Mouse (Mus musculus): ENCODE measurements around the gene AC141477.1. TPM values are rescaled to one million over a fixed set of nuclear protein-coding genes. Genes with fewer than 3 reads are reported as not detected.
A peak's percentile ranks its signal among the peaks of the same experiment; 100 is the strongest.

The AC141477.1 gene
- polyA plus RNA-seq, 1 experiment from 2014 or later = not detected

GRCm38 (mm10) chr10:76462312-76462711 lies 22.1 kb upstream of the AC141477.1 start:
- H3K27me3 ChIP-seq (ENCODE audit: control insufficient read depth, insufficient read depth, low read length) = no peaks in the 10 kb centered on the region
- no peak overlapping the region for H3K27ac ChIP-seq (ENCODE audit: low read depth, low read length)
- H3K4me1 ChIP-seq (ENCODE audit: control insufficient read depth, insufficient read depth, low read length) = no peaks in the 10 kb centered on the region
- no peak overlapping the region for H3K4me2 ChIP-seq
- no peak overlapping the region for H3K9ac ChIP-seq (ENCODE audit: low read length)
- 96% methylated on average over 7 of the region's 7 CpGs for WGBS
- no peak overlapping the region for H3K4me3 ChIP-seq (ENCODE audit: low read depth, low read length)
- no peak for ATAC-seq (ENCODE audit: low FRiP score)
- no peak for DNase-seq (ENCODE audit: low spot score, missing footprints)
- no peaks in the 10 kb centered on the region; the same call in 1 of the 2 replicates for H3K9me3 ChIP-seq (ENCODE audit: control insufficient read depth, low read length)
- H3K36me3 ChIP-seq (ENCODE audit: control insufficient read depth, insufficient read depth, low read length) = no peaks in the 10 kb centered on the region

GRCm38 (mm10) chr10:76461255-76461654 lies 21.0 kb upstream of the AC141477.1 start:
- no peaks in the 10 kb centered on the region for H3K36me3 ChIP-seq (ENCODE audit: control insufficient read depth, insufficient read depth, low read length)
- H3K9me3 ChIP-seq (ENCODE audit: control insufficient read depth, low read length) = no peaks in the 10 kb centered on the region; the same call in 1 of the 2 replicates
- H3K4me2 ChIP-seq = no peak overlapping the region
- DNase-seq (ENCODE audit: low spot score, missing footprints) (no peak), ATAC-seq (ENCODE audit: low FRiP score) (no peak)
- H3K27me3 ChIP-seq (ENCODE audit: control insufficient read depth, insufficient read depth, low read length) = no peaks in the 10 kb centered on the region
- no peaks in the 10 kb centered on the region for H3K4me1 ChIP-seq (ENCODE audit: control insufficient read depth, insufficient read depth, low read length)
- no peak overlapping the region for H3K4me3 ChIP-seq (ENCODE audit: low read depth, low read length)
- WGBS = 88% methylated on average over 1 of the region's 1 CpGs
- no peak overlapping the region for H3K27ac ChIP-seq (ENCODE audit: low read depth, low read length)
- no peak overlapping the region for H3K9ac ChIP-seq (ENCODE audit: low read length)

GRCm38 (mm10) chr10:76455289-76455688 lies 15.0 kb upstream of the AC141477.1 start:
- 51% methylated on average over 5 of the region's 5 CpGs for WGBS
- H3K9me3 ChIP-seq (ENCODE audit: control insufficient read depth, low read length) = no peaks in the 10 kb centered on the region; the same call in 1 of the 2 replicates
- ATAC-seq (ENCODE audit: low FRiP score) = no peak

GRCm38 (mm10) chr10:76448851-76449250 lies 8.6 kb upstream of the AC141477.1 start, which contains the start of gene 2610028H24Rik:
2610028H24Rik (plus strand) TSS chr10:76449081.
- Histone ChIP-seq H3K4me1 (ENCODE audit: control insufficient read depth, insufficient read depth, low read length) (no peaks in the 10 kb centered on the region), H3K27me3 (ENCODE audit: control insufficient read depth, insufficient read depth, low read length) (no peaks in the 10 kb centered on the region), H3K36me3 (ENCODE audit: control insufficient read depth, insufficient read depth, low read length) (no peaks in the 10 kb centered on the region), H3K9ac (ENCODE audit: low read length) (no peak within 1 kb of the TSS), H3K4me3 (ENCODE audit: low read depth, low read length) (no peak within 1 kb of the TSS), H3K27ac (ENCODE audit: low read depth, low read length) (no peak within 1 kb of the TSS), H3K4me2 (no peak within 1 kb of the TSS), H3K9me3 (ENCODE audit: control insufficient read depth, low read length) (no peaks in the 10 kb centered on the region)
- no peak for ATAC-seq (ENCODE audit: low FRiP score)
- 57% methylated on average over 5 of the region's 5 CpGs for WGBS
- no peak for DNase-seq (ENCODE audit: low spot score, missing footprints)

More at GRCm38 (mm10) chr10:76455289-76455688, 15.0 kb upstream of the AC141477.1 start:
- Histone ChIP-seq H3K4me2 (no peak overlapping the region), H3K36me3 (ENCODE audit: control insufficient read depth, insufficient read depth, low read length) (no peaks in the 10 kb centered on the region), H3K27ac (ENCODE audit: low read depth, low read length) (no peak overlapping the region), H3K4me3 (ENCODE audit: low read depth, low read length) (no peak overlapping the region), H3K27me3 (ENCODE audit: control insufficient read depth, insufficient read depth, low read length) (no peaks in the 10 kb centered on the region), H3K4me1 (ENCODE audit: control insufficient read depth, insufficient read depth, low read length) (no peaks in the 10 kb centered on the region), H3K9ac (ENCODE audit: low read length) (no peak overlapping the region)
- DNase-seq (ENCODE audit: low spot score, missing footprints) = peak; percentile 90

GRCm38 (mm10) chr10:76447406-76448229 lies 7.4 kb upstream of the AC141477.1 start:
- no peak for ATAC-seq (ENCODE audit: low FRiP score)
- WGBS = 87% methylated on average over 15 of the region's 15 CpGs
- Histone ChIP-seq H3K9me3 (ENCODE audit: control insufficient read depth, low read length) (no peaks in the 10 kb centered on the region), H3K4me1 (ENCODE audit: control insufficient read depth, insufficient read depth, low read length) (no peaks in the 10 kb centered on the region), H3K36me3 (ENCODE audit: control insufficient read depth, insufficient read depth, low read length) (no peaks in the 10 kb centered on the region), H3K4me2 (no peak overlapping the region), H3K4me3 (ENCODE audit: low read depth, low read length) (no peak overlapping the region), H3K27ac (ENCODE audit: low read depth, low read length) (no peak overlapping the region), H3K9ac (ENCODE audit: low read length) (no peak overlapping the region), H3K27me3 (ENCODE audit: control insufficient read depth, insufficient read depth, low read length) (no peaks in the 10 kb centered on the region)
- no peak for DNase-seq (ENCODE audit: low spot score, missing footprints)

- no peaks in the 10 kb centered on the region for H3K9me3 ChIP-seq (ENCODE audit: control insufficient read depth, low read length)
- no peaks in the 10 kb centered on the region for H3K27me3 ChIP-seq (ENCODE audit: control insufficient read depth, insufficient read depth, low read length)
- no peak overlapping the region for H3K27ac ChIP-seq (ENCODE audit: low read depth, low read length)
- no peak overlapping the region for H3K4me2 ChIP-seq
- no peaks in the 10 kb centered on the region for H3K36me3 ChIP-seq (ENCODE audit: control insufficient read depth, insufficient read depth, low read length)
- peaks cover 4% of the 10 kb centered on the region for H3K4me1 ChIP-seq (ENCODE audit: control insufficient read depth, insufficient read depth, low read length)
- H3K9ac ChIP-seq (ENCODE audit: low read length) = no peak overlapping the region
- no peak overlapping the region for H3K4me3 ChIP-seq (ENCODE audit: low read depth, low read length)
- ATAC-seq (ENCODE audit: low FRiP score) (no peak), DNase-seq (ENCODE audit: low spot score, missing footprints) (no peak)
- 86% methylated on average over 4 of the region's 4 CpGs for WGBS
These were observed 5.9 kb upstream of the AC141477.1 start for GRCm38 (mm10) chr10:76445996-76446681.

- DNase-seq (ENCODE audit: low spot score, missing footprints) (peak; percentile 99), ATAC-seq (ENCODE audit: low FRiP score) (peak; percentile 99)
- Histone ChIP-seq H3K27me3 (ENCODE audit: control insufficient read depth, insufficient read depth, low read length) (no peaks in the 10 kb centered on the region), H3K36me3 (ENCODE audit: control insufficient read depth, insufficient read depth, low read length) (peaks cover 2% of the 10 kb centered on the region; the same call in 1 of the 2 replicates), H3K9me3 (ENCODE audit: control insufficient read depth, low read length) (no peaks in the 10 kb centered on the region), H3K9ac (ENCODE audit: low read length) (peak within 1 kb of the TSS; percentile 73), H3K4me2 (peak within 1 kb of the TSS; percentile 62), H3K4me3 (ENCODE audit: low read depth, low read length) (peak within 1 kb of the TSS; percentile 75), H3K4me1 (ENCODE audit: control insufficient read depth, insufficient read depth, low read length) (peaks cover 4% of the 10 kb centered on the region), H3K27ac (ENCODE audit: low read depth, low read length) (peak within 1 kb of the TSS; percentile 85)
- under 1% methylated on average over 78 of the region's 78 CpGs for WGBS
These were observed 2.2 kb upstream of the AC141477.1 start, which contains the start of gene Pcnt for GRCm38 (mm10) chr10:76442178-76443088. Pcnt (minus strand) TSS chr10:76442786.

- Histone ChIP-seq H3K4me2 (no peak overlapping the region), H3K36me3 (ENCODE audit: control insufficient read depth, insufficient read depth, low read length) (peaks cover 12% of the 10 kb centered on the region; the same call in 1 of the 2 replicates), H3K27ac (ENCODE audit: low read depth, low read length) (no peak overlapping the region), H3K4me1 (ENCODE audit: control insufficient read depth, insufficient read depth, low read length) (peaks cover 4% of the 10 kb centered on the region), H3K9ac (ENCODE audit: low read length) (no peak overlapping the region), H3K9me3 (ENCODE audit: control insufficient read depth, low read length) (no peaks in the 10 kb centered on the region), H3K4me3 (ENCODE audit: low read depth, low read length) (no peak overlapping the region), H3K27me3 (ENCODE audit: control insufficient read depth, insufficient read depth, low read length) (no peaks in the 10 kb centered on the region)
- DNase-seq (ENCODE audit: low spot score, missing footprints) = no peak
- 95% methylated on average over 9 of the region's 9 CpGs for WGBS
- no peak for ATAC-seq (ENCODE audit: low FRiP score)
These were observed 945 bp downstream of the AC141477.1 start for GRCm38 (mm10) chr10:76439107-76439890.
